Mouse (Mus musculus): Measurements from ENCODE around the gene Znrd1.
"Not testable (repeated sequence)": the region's sequence is repeated elsewhere in the genome, so short reads cannot be mapped to it uniquely, and the experiment has no call there.

The Znrd1 gene

GRCm38 (mm10) chr17:36957999-36958743 lies at the start of gene Znrd1, which contains the start of gene Znrd1as:
Znrd1 (minus strand) TSS chr17:36958559.
Znrd1as (plus strand) TSS chr17:36958592.
- DNase-seq (ENCODE audit: low spot score in 2 of 2) = peak; percentile 82 to 89

GRCm38 (mm10) chr17:37003366-37003765 lies 45.0 kb upstream of the Znrd1 start:
- no peak for DNase-seq (ENCODE audit: low spot score in 2 of 2)

GRCm38 (mm10) chr17:37002364-37003330 lies 44.3 kb upstream of the Znrd1 start:
- peak; percentile 31 to 60 for DNase-seq (ENCODE audit: low spot score in 2 of 2)

GRCm38 (mm10) chr17:37000863-37001262 lies 42.5 kb upstream of the Znrd1 start, which contains the start of gene Zfp57:
Zfp57 (plus strand) TSS chr17:37001163.
- no peak for DNase-seq (ENCODE audit: low spot score in 2 of 2)

- no peak for DNase-seq (ENCODE audit: low spot score in 2 of 2)
Measured at GRCm38 (mm10) chr17:36998477-36998876, 40.1 kb upstream of the Znrd1 start.

- DNase-seq (ENCODE audit: low spot score in 2 of 2) = peak; percentile 58 to 80
Measured at GRCm38 (mm10) chr17:36997033-36997735, 38.8 kb upstream of the Znrd1 start.

- DNase-seq (ENCODE audit: low spot score in 2 of 2) = no peak
Measured at GRCm38 (mm10) chr17:36995448-36995847, 37.1 kb upstream of the Znrd1 start.

GRCm38 (mm10) chr17:36994528-36994927 lies 36.2 kb upstream of the Znrd1 start:
- DNase-seq (ENCODE audit: low spot score in 2 of 2) = no peak

- DNase-seq (ENCODE audit: low spot score in 2 of 2) = no peak
Measured at GRCm38 (mm10) chr17:36993770-36994325, 35.5 kb upstream of the Znrd1 start.

GRCm38 (mm10) chr17:36992336-36993104 lies 34.2 kb upstream of the Znrd1 start:
- no peak for DNase-seq (ENCODE audit: low spot score in 2 of 2)

GRCm38 (mm10) chr17:36990630-36991029 lies 32.3 kb upstream of the Znrd1 start:
- DNase-seq (ENCODE audit: low spot score in 2 of 2) = not testable (repeated sequence)

GRCm38 (mm10) chr17:36989437-36989836 lies 31.1 kb upstream of the Znrd1 start, which contains the start of gene H2-M5:
H2-M5 (minus strand) TSS chr17:36989537.
- DNase-seq (ENCODE audit: low spot score in 2 of 2) = no peak

- no peak for DNase-seq (ENCODE audit: low spot score in 2 of 2)
Measured at GRCm38 (mm10) chr17:36988475-36988874, 30.1 kb upstream of the Znrd1 start.

- no peak for DNase-seq (ENCODE audit: low spot score in 2 of 2)
Measured at GRCm38 (mm10) chr17:36982253-36983155, 24.1 kb upstream of the Znrd1 start.

- no peak for DNase-seq (ENCODE audit: low spot score in 2 of 2)
Measured at GRCm38 (mm10) chr17:36981845-36982244, 23.5 kb upstream of the Znrd1 start.

- no peak for DNase-seq (ENCODE audit: low spot score in 2 of 2)
Measured at GRCm38 (mm10) chr17:36981221-36981813, 23.0 kb upstream of the Znrd1 start, which contains the start of gene 2410137M14Rik. 2410137M14Rik (minus strand) TSS chr17:36981237.

- no peak for DNase-seq (ENCODE audit: low spot score in 2 of 2)
Measured at GRCm38 (mm10) chr17:36973271-36973787, 15.0 kb upstream of the Znrd1 start.

GRCm38 (mm10) chr17:36972791-36973190 lies 14.4 kb upstream of the Znrd1 start:
- no peak for DNase-seq (ENCODE audit: low spot score in 2 of 2)
